Mouse (Mus musculus) frontal cortex, postnatal 25 days (tissue): ENCODE measurements at regions not wholly inside any gene's neighbourhood (a gene's known extent, or its start where the extent isn't known, plus 50 kb on each side); places are given as distances from the start of the nearest gene placed in this dataset.

Experiments used
- DNase-seq, 2 experiments: peaks; one replicate each; pipeline ENCODE4 v3.0.0; 2022; ENCODE audit warnings: low spot score in 2 of 2

- DNase-seq: no peak
Measured at GRCm38 (mm10) chr7:136791162-136791561, 103.3 kb upstream of the Mgmt start.

- no peak for DNase-seq
Measured at GRCm38 (mm10) chr7:136792131-136792530, 102.3 kb upstream of the Mgmt start.

- DNase-seq: no peak
Measured at GRCm38 (mm10) chr7:136796415-136796814, 98.0 kb upstream of the Mgmt start.

GRCm38 (mm10) chr7:136797780-136798435 lies 96.5 kb upstream of the Mgmt start:
- DNase-seq: no peak

GRCm38 (mm10) chr7:136798605-136799004 lies 95.8 kb upstream of the Mgmt start:
- no peak for DNase-seq

GRCm38 (mm10) chr7:136807101-136807500 lies 87.3 kb upstream of the Mgmt start:
- DNase-seq: no peak

- no peak for DNase-seq
Measured at GRCm38 (mm10) chr7:136807968-136808367, 86.4 kb upstream of the Mgmt start.

GRCm38 (mm10) chr7:136809576-136809975 lies 84.8 kb upstream of the Mgmt start:
- no peak for DNase-seq

GRCm38 (mm10) chr7:136813691-136814325 lies 80.6 kb upstream of the Mgmt start:
- no peak for DNase-seq

GRCm38 (mm10) chr7:136814751-136815150 lies 79.7 kb upstream of the Mgmt start:
- no peak for DNase-seq

GRCm38 (mm10) chr7:136820291-136820690 lies 74.1 kb upstream of the Mgmt start:
- DNase-seq: no peak

- no peak for DNase-seq
Measured at GRCm38 (mm10) chr7:136825647-136826046, 68.8 kb upstream of the Mgmt start.

GRCm38 (mm10) chr7:136829621-136830313 lies 64.6 kb upstream of the Mgmt start:
- DNase-seq: no peak

GRCm38 (mm10) chr7:136832419-136832818 lies 62.0 kb upstream of the Mgmt start:
- DNase-seq: no peak

- no peak for DNase-seq
Measured at GRCm38 (mm10) chr7:136838971-136839370, 55.4 kb upstream of the Mgmt start.

GRCm38 (mm10) chr7:136840224-136840623 lies 54.2 kb upstream of the Mgmt start:
- no peak for DNase-seq

- no peak for DNase-seq
Measured at GRCm38 (mm10) chr7:136842751-136843150, 51.7 kb upstream of the Mgmt start.

- no peak for DNase-seq
Measured at GRCm38 (mm10) chr7:136844282-136844681, 50.1 kb upstream of the Mgmt start.
